Mouse (Mus musculus): Measurements from ENCODE around the gene Gtf2f2. TPM values are rescaled to one million over a fixed set of nuclear protein-coding genes. Genes with fewer than 3 reads are reported as not detected.

Gene Gtf2f2
- 10 to 100 TPM; 13.5 to 16.2 TPM for total RNA-seq (2021)

- peak; percentile 92 to 95 for DNase-seq (ENCODE audit: low spot score in 2 of 2)
- intact Hi-C loops (cut with DNase I): no loop called here
Measured at GRCm38 (mm10) chr14:76010102-76011061, at the start of gene Gtf2f2. Gene Gtf2f2, minus strand, starts transcription at chr14:76010865.

GRCm38 (mm10) chr14:76059441-76059840 is 48.8 kb upstream of the Gtf2f2 start:
- intact Hi-C loops (cut with DNase I): no loop called here
- DNase-seq (ENCODE audit: low spot score in 2 of 2): no peak

- intact Hi-C loops (cut with DNase I): no loop called here
- no peak for DNase-seq (ENCODE audit: low spot score in 2 of 2)
Measured at GRCm38 (mm10) chr14:76053726-76054125, 43.1 kb upstream of the Gtf2f2 start.

DNA sequence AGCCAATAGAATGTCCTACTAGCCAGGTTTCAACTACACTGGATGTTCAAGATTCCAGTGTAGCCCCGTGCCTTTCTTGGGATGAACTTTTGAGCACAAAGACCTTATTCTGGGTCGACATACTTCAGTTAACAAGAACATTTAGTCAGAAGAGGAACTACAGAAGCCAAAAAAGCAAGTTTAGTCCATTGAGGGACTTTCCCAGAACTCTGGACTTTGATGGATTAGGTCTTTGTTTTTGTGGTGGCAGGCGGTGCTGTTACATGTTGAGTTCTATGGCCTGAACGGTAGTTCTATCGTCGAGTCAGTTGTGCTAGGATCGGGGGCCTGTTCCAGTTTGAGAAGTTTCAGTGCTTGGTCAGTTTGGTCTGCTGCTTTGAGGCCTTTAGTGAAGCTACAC is 41.3 kb upstream of the Gtf2f2 start:
- DNase-seq (ENCODE audit: low spot score in 2 of 2): no peak

DNA sequence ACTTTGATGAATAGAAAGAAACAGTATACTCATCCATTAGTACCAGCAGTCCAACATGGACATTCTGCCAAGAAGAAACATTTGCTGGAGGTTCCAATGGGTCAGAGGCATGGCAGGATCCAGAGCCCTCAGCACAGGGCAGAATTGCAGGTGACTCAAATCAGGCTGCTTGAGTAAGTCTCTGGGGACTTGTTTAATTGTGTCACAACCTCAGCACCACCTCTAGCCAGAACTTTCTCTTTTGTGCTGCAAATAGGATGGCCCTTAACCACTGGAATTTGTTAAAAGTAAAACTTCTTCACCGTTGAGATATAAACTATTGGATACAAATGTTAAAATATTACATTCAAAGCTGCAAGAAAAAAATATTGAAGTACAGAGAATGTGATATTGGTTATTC is 35.1 kb upstream of the Gtf2f2 start:
- no peak for DNase-seq (ENCODE audit: low spot score in 2 of 2)
- intact Hi-C loops (cut with DNase I): no loop called here

More for the DNA sequence above, 41.3 kb upstream of the Gtf2f2 start:
- intact Hi-C loops (cut with DNase I): no loop called here

GRCm38 (mm10) chr14:76044164-76044557 is 33.5 kb upstream of the Gtf2f2 start:
- no peak for DNase-seq (ENCODE audit: low spot score in 2 of 2)
- intact Hi-C loops (cut with DNase I): no loop called here

- intact Hi-C loops (cut with DNase I): no loop called here
Measured at GRCm38 (mm10) chr14:76043251-76044163, 32.8 kb upstream of the Gtf2f2 start.

GRCm38 (mm10) chr14:76033221-76033637 is 22.6 kb upstream of the Gtf2f2 start:
- no peak for DNase-seq (ENCODE audit: low spot score in 2 of 2)

More at GRCm38 (mm10) chr14:76043251-76044163, 32.8 kb upstream of the Gtf2f2 start:
- DNase-seq (ENCODE audit: low spot score in 2 of 2): peak in 1 of 2 experiments; percentile 14

DNA sequence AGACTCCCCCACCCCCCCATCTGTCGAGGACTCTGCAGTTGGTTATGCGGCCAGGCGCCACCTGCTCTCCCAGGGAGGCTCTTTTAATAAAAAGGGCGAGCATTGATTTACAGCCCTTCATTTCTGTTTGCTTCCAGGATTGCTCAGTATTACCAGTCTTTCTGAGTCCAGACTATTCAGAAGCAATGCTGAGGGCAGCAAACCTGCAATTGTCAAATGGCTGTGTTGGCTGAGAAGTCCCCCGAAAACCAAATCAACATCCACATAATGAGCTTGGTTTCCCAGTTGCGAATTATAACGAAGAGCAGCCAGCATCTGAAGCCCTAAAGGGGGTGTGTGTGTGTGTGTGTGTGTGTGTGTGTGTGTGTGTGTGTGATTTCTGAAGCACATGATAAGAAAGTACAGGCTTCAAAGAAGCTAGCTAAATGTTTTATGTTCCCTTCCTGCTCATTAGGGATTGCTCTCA is 22.0 kb upstream of the Gtf2f2 start:
- intact Hi-C loops (cut with DNase I): no loop called here
- no peak for DNase-seq (ENCODE audit: low spot score in 2 of 2)

More at GRCm38 (mm10) chr14:76033221-76033637, 22.6 kb upstream of the Gtf2f2 start:
- intact Hi-C loops (cut with DNase I): no loop called here

- intact Hi-C loops (cut with DNase I): no loop called here
- no peak for DNase-seq (ENCODE audit: low spot score in 2 of 2)
Measured at GRCm38 (mm10) chr14:76031117-76031842, 20.6 kb upstream of the Gtf2f2 start.

DNA sequence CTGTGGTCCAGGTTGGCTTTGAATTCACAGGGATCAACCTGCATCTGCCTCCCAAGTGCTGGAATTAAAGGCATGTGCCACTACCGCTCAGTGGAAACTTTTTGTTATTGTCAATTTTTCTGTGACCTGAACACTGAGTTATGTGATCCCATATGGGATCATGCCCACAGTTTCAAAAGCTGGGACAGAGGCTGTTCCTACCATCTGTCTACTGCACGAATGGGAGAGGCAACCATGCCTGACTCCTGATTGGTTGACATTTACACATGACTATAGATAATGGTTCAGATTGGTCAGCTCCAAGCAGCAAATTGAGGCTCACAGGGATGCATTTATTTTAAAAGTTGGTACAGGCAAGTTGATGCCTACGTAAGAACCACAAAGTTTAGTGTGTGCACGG is 14.0 kb upstream of the Gtf2f2 start:
- no peak for DNase-seq (ENCODE audit: low spot score in 2 of 2)
- intact Hi-C loops (cut with DNase I): no loop called here

DNA sequence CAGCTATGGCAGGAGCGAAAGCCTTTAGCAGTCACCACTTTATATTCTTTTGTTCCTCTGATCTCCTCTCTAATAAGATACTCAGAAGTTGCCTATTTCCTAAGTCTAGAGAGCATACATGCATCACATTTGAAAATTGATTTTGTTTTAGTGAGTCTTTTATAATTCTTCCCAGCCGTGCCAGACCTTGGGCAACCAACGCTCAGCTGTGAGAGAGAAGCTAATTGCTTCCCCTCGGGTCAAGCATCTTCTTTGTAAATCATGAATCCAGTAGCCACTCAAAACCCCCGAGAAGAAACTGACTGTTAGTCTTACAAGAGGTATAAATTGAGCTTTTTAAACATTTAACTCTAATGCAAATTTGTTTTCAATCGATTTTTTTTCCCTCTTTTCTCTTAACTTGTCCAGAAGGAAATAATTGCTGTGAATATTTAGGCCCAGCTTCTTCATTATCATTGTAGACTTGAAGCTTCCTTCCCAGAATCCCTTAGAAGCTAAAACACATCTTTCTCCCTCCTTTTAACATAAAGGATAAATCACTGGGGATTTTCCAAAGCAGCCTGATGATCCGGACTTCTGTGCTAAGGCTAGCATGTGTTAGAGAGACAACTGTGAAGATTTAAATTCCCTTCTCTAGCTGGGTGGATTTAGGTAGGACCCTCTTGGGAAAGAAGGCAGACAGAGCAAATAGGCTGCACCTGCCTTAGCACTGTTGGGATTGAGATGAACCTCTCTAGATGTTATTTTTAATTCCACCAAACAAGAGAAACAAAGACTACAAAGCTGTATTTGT is 10.5 kb upstream of the Gtf2f2 start:
- DNase-seq (ENCODE audit: low spot score in 2 of 2): no peak
- intact Hi-C loops (cut with DNase I): no loop called here

GRCm38 (mm10) chr14:76020259-76020785 is 9.7 kb upstream of the Gtf2f2 start:
- intact Hi-C loops (cut with DNase I): no loop called here
- no peak for DNase-seq (ENCODE audit: low spot score in 2 of 2)

- intact Hi-C loops (cut with DNase I): no loop called here
- no peak for DNase-seq (ENCODE audit: low spot score in 2 of 2)
Measured at GRCm38 (mm10) chr14:76017785-76018490, 7.3 kb upstream of the Gtf2f2 start.

- intact Hi-C loops (cut with DNase I): no loop called here
- DNase-seq (ENCODE audit: low spot score in 2 of 2): no peak
Measured at GRCm38 (mm10) chr14:76014331-76014730, 3.7 kb upstream of the Gtf2f2 start.

GRCm38 (mm10) chr14:76011062-76011457 is 395 bp upstream of the Gtf2f2 start:
- DNase-seq (ENCODE audit: low spot score in 2 of 2): no peak
- intact Hi-C loops (cut with DNase I): no loop called here

- no peak for DNase-seq (ENCODE audit: low spot score in 2 of 2)
- intact Hi-C loops (cut with DNase I): no loop called here
Measured at GRCm38 (mm10) chr14:76009185-76009584, 1.5 kb downstream of the Gtf2f2 start.

DNA sequence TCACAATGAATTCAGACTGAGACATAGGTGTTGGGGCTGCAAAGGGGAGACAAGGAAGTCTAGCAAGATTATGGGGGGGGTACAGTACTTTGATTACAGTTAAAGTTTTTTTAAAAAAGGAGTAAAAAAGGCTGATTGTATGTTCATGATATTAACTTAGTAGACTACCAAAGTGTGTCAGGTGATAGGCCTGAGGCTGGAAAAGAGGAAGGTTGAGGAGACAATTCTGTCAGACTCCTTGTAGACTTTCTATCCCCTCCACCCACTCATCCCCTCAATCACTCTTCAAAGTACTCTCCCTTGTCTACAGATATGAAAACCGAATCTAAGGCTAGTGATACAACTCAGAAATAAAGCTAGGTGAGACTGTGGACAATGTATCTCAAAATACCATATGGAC is 2.5 kb downstream of the Gtf2f2 start:
- no peak for DNase-seq (ENCODE audit: low spot score in 2 of 2)
- intact Hi-C loops (cut with DNase I): no loop called here
